Mouse (Mus musculus): ENCODE measurements around the gene Rag1. TPM values are rescaled to one million over a fixed set of nuclear protein-coding genes. Genes with fewer than 3 reads are reported as not detected.

Rag1 gene
- 0.01 TPM in 2 replicates for polyA plus RNA-seq (2015; fragmentation: Nextera tagmentation; extraction: Ambion mirVana)

DNA sequence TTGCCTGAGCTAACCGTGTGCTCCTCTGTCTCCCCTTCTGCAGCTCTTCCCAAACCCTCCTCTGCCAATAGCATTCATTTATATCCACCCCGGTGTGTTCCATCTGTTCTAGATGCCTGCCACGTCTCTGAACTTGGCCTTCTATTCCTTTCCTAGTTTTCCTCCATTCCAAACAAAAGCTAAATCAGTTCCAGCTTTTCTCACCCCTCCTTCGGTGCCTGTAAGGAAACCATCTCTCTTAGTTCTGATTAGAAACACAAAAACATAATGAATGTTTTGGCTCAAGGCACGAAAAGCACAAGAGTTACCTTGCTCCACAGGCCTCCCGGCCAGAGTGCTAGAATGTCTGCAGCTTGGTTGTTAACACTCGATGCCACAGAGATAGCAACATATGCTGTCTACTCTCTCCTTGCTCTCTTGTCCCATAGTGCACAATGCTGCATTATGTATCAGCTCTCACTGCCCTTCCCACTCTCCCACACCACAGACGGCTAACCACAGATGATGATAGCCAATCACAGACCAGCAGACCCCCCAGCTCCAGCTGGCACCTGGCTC lies at the start of gene Rag1, which contains the start of gene B230118H07Rik:
Rag1 (minus strand) TSS at position 388 of the 558 bp plus-strand sequence.
B230118H07Rik (minus strand) TSS at position 419 of the 558 bp plus-strand sequence.
- Histone ChIP-seq H3K4me2 (replicated peaks; ENCODE audit: low read depth) (no peak within 1 kb of the TSS), H3K27me3 (ENCODE audit: control insufficient read depth, insufficient read depth, low read length) (no peaks in the 10 kb centered on the region), H3K9ac (ENCODE audit: low read length) (no peak within 1 kb of the TSS), H3K9me3 (ENCODE audit: control insufficient read depth, low read length) (no peaks in the 10 kb centered on the region), H3K4me3 (ENCODE audit: low read depth, low read length) (no peak within 1 kb of the TSS), H3K27ac (replicated peaks) (no peak within 1 kb of the TSS), H3K4me1 (replicated peaks; ENCODE audit: control insufficient read depth, insufficient read depth) (no peaks in the 10 kb centered on the region), H3K36me3 (ENCODE audit: control insufficient read depth, insufficient read depth, low read length) (no peaks in the 10 kb centered on the region)
- TF ChIP-seq EP300 (optimal IDR thresholded peaks at IDR 0.05) (no peak), CTCF (IDR thresholded peaks at IDR 0.05; ENCODE audit: low read depth) (no peak)
- DNase-seq (ENCODE audit: low spot score), result no peak
- no peak for ATAC-seq (ENCODE audit: low FRiP score, low TSS enrichment)
- 36% methylated on average over 8 of the region's 8 CpGs for WGBS

DNA sequence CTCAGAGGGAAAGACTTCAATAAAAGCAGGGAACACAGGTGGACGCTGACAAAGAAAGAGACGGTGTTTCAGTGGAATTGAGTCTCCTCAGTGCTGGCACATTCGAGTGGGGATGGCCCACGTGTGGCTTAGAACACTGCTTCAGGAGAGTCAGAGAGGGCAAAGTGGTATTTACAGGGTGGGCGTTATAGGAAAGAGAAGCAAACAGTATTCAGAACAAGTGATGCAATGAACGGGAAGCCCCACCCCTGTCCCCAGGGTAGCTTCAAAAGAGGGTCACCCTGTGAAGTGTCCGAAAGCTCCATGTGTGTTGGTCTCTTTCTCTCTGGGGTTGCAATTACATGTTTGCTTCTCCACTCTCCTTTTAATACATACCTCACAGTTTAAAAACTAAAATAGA lies 46.3 kb upstream of the Rag1 start:
- H3K27ac ChIP-seq (replicated peaks), result no peak overlapping the region
- no peaks in the 10 kb centered on the region for H3K4me1 ChIP-seq (replicated peaks; ENCODE audit: control insufficient read depth, insufficient read depth)
- no peak for ATAC-seq (ENCODE audit: low FRiP score, low TSS enrichment)
- H3K9me3 ChIP-seq (ENCODE audit: control insufficient read depth, low read length), result no peaks in the 10 kb centered on the region
- 85% methylated on average over 7 of the region's 7 CpGs for WGBS
- peaks cover 19% of the 10 kb centered on the region; the same call in 1 of the 2 replicates for H3K36me3 ChIP-seq (ENCODE audit: control insufficient read depth, insufficient read depth, low read length)
- H3K4me2 ChIP-seq (replicated peaks; ENCODE audit: low read depth), result no peak overlapping the region
- TF ChIP-seq EP300 (optimal IDR thresholded peaks at IDR 0.05), result no peak
- TF ChIP-seq CTCF (IDR thresholded peaks at IDR 0.05; ENCODE audit: low read depth), result no peak
- H3K4me3 ChIP-seq (ENCODE audit: low read depth, low read length), result no peak overlapping the region
- H3K27me3 ChIP-seq (ENCODE audit: control insufficient read depth, insufficient read depth, low read length), result no peaks in the 10 kb centered on the region
- H3K9ac ChIP-seq (ENCODE audit: low read length), result no peak overlapping the region
- no peak for DNase-seq (ENCODE audit: low spot score)

- TF ChIP-seq EP300 (optimal IDR thresholded peaks at IDR 0.05) (no peak), CTCF (IDR thresholded peaks at IDR 0.05; ENCODE audit: low read depth) (peak; percentile 78)
- Histone ChIP-seq H3K27ac (replicated peaks) (no peak overlapping the region), H3K27me3 (ENCODE audit: control insufficient read depth, insufficient read depth, low read length) (no peaks in the 10 kb centered on the region), H3K36me3 (ENCODE audit: control insufficient read depth, insufficient read depth, low read length) (peaks cover 21% of the 10 kb centered on the region; the same call in 1 of the 2 replicates), H3K4me1 (replicated peaks; ENCODE audit: control insufficient read depth, insufficient read depth) (no peaks in the 10 kb centered on the region), H3K9me3 (ENCODE audit: control insufficient read depth, low read length) (no peaks in the 10 kb centered on the region), H3K9ac (ENCODE audit: low read length) (no peak overlapping the region), H3K4me3 (ENCODE audit: low read depth, low read length) (no peak overlapping the region), H3K4me2 (replicated peaks; ENCODE audit: low read depth) (no peak overlapping the region)
- WGBS, result 56% methylated on average over 5 of the region's 5 CpGs
- no peak for ATAC-seq (ENCODE audit: low FRiP score, low TSS enrichment)
- DNase-seq (ENCODE audit: low spot score), result no peak
These were observed 44.4 kb upstream of the Rag1 start for GRCm38 (mm10) chr2:101693577-101694215.

DNA sequence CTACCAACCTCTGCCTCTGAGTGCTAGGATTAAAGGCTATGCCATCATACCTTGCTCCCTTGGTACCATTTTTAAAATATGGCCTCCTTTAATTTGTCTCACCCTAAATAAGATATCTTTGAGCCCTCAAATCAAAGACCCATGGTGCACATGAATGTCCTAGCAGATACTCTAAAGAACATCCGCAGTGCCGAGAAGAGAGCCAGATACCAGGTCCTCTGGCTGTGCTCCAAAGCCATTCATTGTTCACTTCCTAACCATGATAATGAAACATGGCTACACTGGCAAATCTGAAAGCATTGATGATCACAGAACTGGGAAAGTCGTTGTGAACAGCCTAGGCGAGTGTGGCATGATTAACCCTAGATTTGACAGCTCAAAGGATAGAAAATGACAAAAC lies 43.7 kb upstream of the Rag1 start:
- peaks cover 18% of the 10 kb centered on the region; the same call in 1 of the 2 replicates for H3K36me3 ChIP-seq (ENCODE audit: control insufficient read depth, insufficient read depth, low read length)
- no peak for ATAC-seq (ENCODE audit: low FRiP score, low TSS enrichment)

DNA sequence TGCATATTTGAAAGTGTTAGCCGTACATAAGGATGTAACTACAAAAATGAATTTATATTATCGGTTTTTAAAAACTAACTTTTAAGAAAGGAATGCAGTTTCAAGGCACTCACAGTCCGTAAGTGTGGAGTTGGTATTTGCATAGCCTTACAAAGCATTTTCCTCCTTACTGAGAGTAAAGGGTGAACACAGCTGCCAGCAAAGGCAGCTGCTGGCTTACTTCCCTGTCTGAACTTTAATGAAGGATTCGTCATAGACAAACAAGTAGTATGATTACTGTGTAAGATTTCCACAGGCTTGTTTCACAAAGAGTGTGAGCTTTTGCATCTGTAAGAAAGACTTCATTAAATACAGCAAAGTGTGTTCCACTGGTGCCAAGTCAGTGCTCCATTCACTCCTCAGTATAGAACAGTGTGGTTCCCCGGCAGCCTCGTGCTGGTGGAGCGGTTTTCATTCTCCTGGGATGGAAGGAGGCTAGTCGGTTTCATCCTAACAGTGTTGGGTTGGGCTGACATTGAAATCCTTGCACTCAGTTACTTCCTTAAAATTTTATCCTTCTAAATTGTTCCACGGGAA lies 41.0 kb upstream of the Rag1 start:
- Histone ChIP-seq H3K27ac (replicated peaks) (no peak overlapping the region), H3K4me2 (replicated peaks; ENCODE audit: low read depth) (no peak overlapping the region), H3K4me1 (replicated peaks; ENCODE audit: control insufficient read depth, insufficient read depth) (no peaks in the 10 kb centered on the region), H3K9me3 (ENCODE audit: control insufficient read depth, low read length) (no peaks in the 10 kb centered on the region), H3K9ac (ENCODE audit: low read length) (no peak overlapping the region), H3K36me3 (ENCODE audit: control insufficient read depth, insufficient read depth, low read length) (peaks cover 17% of the 10 kb centered on the region), H3K4me3 (ENCODE audit: low read depth, low read length) (no peak overlapping the region), H3K27me3 (ENCODE audit: control insufficient read depth, insufficient read depth, low read length) (no peaks in the 10 kb centered on the region)
- DNase-seq (ENCODE audit: low spot score), result no peak
- WGBS, result 84% methylated on average over 9 of the region's 9 CpGs
- ATAC-seq (ENCODE audit: low FRiP score, low TSS enrichment), result no peak
- TF ChIP-seq CTCF (IDR thresholded peaks at IDR 0.05; ENCODE audit: low read depth) (no peak), EP300 (optimal IDR thresholded peaks at IDR 0.05) (no peak)

More for the DNA sequence above, 43.7 kb upstream of the Rag1 start:
- H3K27me3 ChIP-seq (ENCODE audit: control insufficient read depth, insufficient read depth, low read length), result no peaks in the 10 kb centered on the region
- no peak overlapping the region for H3K4me3 ChIP-seq (ENCODE audit: low read depth, low read length)
- DNase-seq (ENCODE audit: low spot score), result no peak
- WGBS, result 63% methylated on average over 4 of the region's 4 CpGs
- H3K4me2 ChIP-seq (replicated peaks; ENCODE audit: low read depth), result no peak overlapping the region
- H3K4me1 ChIP-seq (replicated peaks; ENCODE audit: control insufficient read depth, insufficient read depth), result no peaks in the 10 kb centered on the region
- TF ChIP-seq CTCF (IDR thresholded peaks at IDR 0.05; ENCODE audit: low read depth) (no peak), EP300 (optimal IDR thresholded peaks at IDR 0.05) (no peak)
- H3K9ac ChIP-seq (ENCODE audit: low read length), result no peak overlapping the region
- no peaks in the 10 kb centered on the region for H3K9me3 ChIP-seq (ENCODE audit: control insufficient read depth, low read length)
- H3K27ac ChIP-seq (replicated peaks), result no peak overlapping the region

GRCm38 (mm10) chr2:101688011-101688410 lies 38.7 kb upstream of the Rag1 start:
- no peaks in the 10 kb centered on the region for H3K27me3 ChIP-seq (ENCODE audit: control insufficient read depth, insufficient read depth, low read length)
- 94% methylated on average over 5 of the region's 5 CpGs for WGBS
- ATAC-seq (ENCODE audit: low FRiP score, low TSS enrichment) (no peak), DNase-seq (ENCODE audit: low spot score) (no peak)
- no peaks in the 10 kb centered on the region for H3K4me1 ChIP-seq (replicated peaks; ENCODE audit: control insufficient read depth, insufficient read depth)
- peaks cover 17% of the 10 kb centered on the region for H3K36me3 ChIP-seq (ENCODE audit: control insufficient read depth, insufficient read depth, low read length)
- H3K27ac ChIP-seq (replicated peaks), result no peak overlapping the region
- H3K9ac ChIP-seq (ENCODE audit: low read length), result no peak overlapping the region
- no peaks in the 10 kb centered on the region for H3K9me3 ChIP-seq (ENCODE audit: control insufficient read depth, low read length)
- TF ChIP-seq CTCF (IDR thresholded peaks at IDR 0.05; ENCODE audit: low read depth) (no peak), EP300 (optimal IDR thresholded peaks at IDR 0.05) (no peak)
- H3K4me2 ChIP-seq (replicated peaks; ENCODE audit: low read depth), result no peak overlapping the region
- H3K4me3 ChIP-seq (ENCODE audit: low read depth, low read length), result no peak overlapping the region

Measured in stomach, postnatal 0 days (tissue).